Mouse (Mus musculus) liver, embryonic 14.5 days (tissue): ENCODE measurements around the gene Ubiad1. TPM values are rescaled to one million over a fixed set of nuclear protein-coding genes. Genes with fewer than 3 reads are reported as not detected.

Experiments
- ATAC-seq: fragments of 200-750 bp; cut with Nextera tagmentation; 2 replicates; pipeline ENCODE4 v1.8.0; 2017; ENCODE audit warnings: moderate number of reproducible peaks, mild to moderate bottlenecking, moderate library complexity; ENCODE audit not compliant: insufficient read depth
- DNase-seq, 3 experiments: peaks; one replicate each; pipeline ENCODE4 v3.0.0-alpha.2; 2012 to 2013; ENCODE audit warnings: low read depth in 3 of 3, low spot score in 3 of 3
- H3K27ac ChIP-seq: fragments of 300-500 bp; sonication (generic); 2 replicates; pipeline ENCODE4 v1.5.1; 2014; ENCODE audit warnings: moderate library complexity, mild to moderate bottlenecking, control low read depth, inconsistent platforms
- H3K27me3 ChIP-seq: fragments of 300-500 bp; sonication (generic); 2 replicates; pipeline ENCODE4 v1.6.1; 2014; ENCODE audit warnings: mild to moderate bottlenecking, low read length, moderate library complexity; ENCODE audit not compliant: control insufficient read depth, insufficient read depth
- H3K36me3 ChIP-seq: fragments of 300-500 bp; sonication (generic); replicated peaks from 2 replicates; pipeline ENCODE4 v1.6.1; 2014; ENCODE audit warnings: low read depth; ENCODE audit not compliant: control insufficient read depth, insufficient read depth
- H3K4me1 ChIP-seq, 2 experiments: fragments of 200-500 bp in 1 of 2; fragments of 300-500 bp in 1 of 2; sonication (generic) in 1 of 2; replicated peaks; 2 replicates each; pipeline ENCODE4 v1.6.1; 2012 to 2014; ENCODE audit warnings: antibody characterized with exemption in 1 of 2, inconsistent platforms in 1 of 2, low read length in 1 of 2; ENCODE audit not compliant: control insufficient read depth in 2 of 2, insufficient read depth in 2 of 2
- H3K4me2 ChIP-seq: fragments of 300-500 bp; sonication (generic); 2 replicates; pipeline ENCODE4 v1.6.1; 2014; ENCODE audit warnings: low read depth, mild to moderate bottlenecking, control low read depth, moderate library complexity
- H3K4me3 ChIP-seq, 2 experiments: fragments of 200-500 bp in 1 of 2; fragments of 300-500 bp in 1 of 2; sonication (generic) in 1 of 2; 2 replicates each; pipeline ENCODE4 v1.5.1; 2012 to 2014; ENCODE audit warnings: low read depth in 2 of 2, low read length in 2 of 2, mild to moderate bottlenecking in 2 of 2, control low read depth in 1 of 2, inconsistent platforms in 1 of 2, moderate library complexity in 1 of 2; ENCODE audit not compliant: insufficient read depth in 1 of 2
- H3K9ac ChIP-seq: fragments of 300-500 bp; sonication (generic); replicated peaks from 2 replicates; pipeline ENCODE4 v1.6.1; 2014; ENCODE audit warnings: mild to moderate bottlenecking, control low read depth, moderate library complexity
- H3K9me3 ChIP-seq: fragments of 300-500 bp; sonication (generic); 2 replicates; pipeline ENCODE4 v1.6.1; 2016; ENCODE audit warnings: low read length, mixed read lengths; ENCODE audit not compliant: control insufficient read depth
- CTCF ChIP-seq: IDR thresholded peaks from 2 replicates; pipeline ENCODE4 v1.5.1; 2016; ENCODE audit warnings: antibody characterized with exemption, low read depth, control low read depth
- EP300 ChIP-seq: IDR thresholded peaks from 2 replicates; pipeline ENCODE4 v1.6.1; 2016; ENCODE audit warnings: antibody characterized with exemption, low read depth
- WGBS: fragments of 180-500 bp; shearing (Covaris S2); extraction: QIAGEN DNeasy Blood & Tissue Kit; methylation state at CpG from one replicate; pipeline ENCODE4 v1.1.7; 2014; ENCODE audit not compliant: insufficient replicate concordance; 5-methylcytosine and 5-hydroxymethylcytosine counted together
- polyA plus RNA-seq, 2 experiments: library from polyadenylated mRNA; depleted of rRNA in 1 of 2; stranded (reverse) in 1 of 2; unstranded in 1 of 2; fragments of >200 nt; fragmentation: Nextera tagmentation in 1 of 2; extraction: Ambion mirVana in 1 of 2; gene quantifications; 2 replicates each; pipeline versions ENCODE4 v1.2.1 to v1.2.3; 2012 to 2014

Ubiad1 gene
- polyA plus RNA-seq, 2 experiments, result 6.0 to 7.3 TPM

- WGBS, result 79% methylated on average over 11 of the region's 11 CpGs
- H3K9ac ChIP-seq, result no peak overlapping the region
- no peaks in the 10 kb centered on the region; a peak in 1 of 4 replicates for H3K4me1 ChIP-seq
- no peaks in the 10 kb centered on the region for H3K27me3 ChIP-seq
- ATAC-seq, result no peak
- H3K9me3 ChIP-seq, result no peaks in the 10 kb centered on the region
- no peak for TF ChIP-seq EP300
- TF ChIP-seq CTCF, result no peak
- no peak overlapping the region for H3K27ac ChIP-seq
- no peak overlapping the region for H3K4me2 ChIP-seq
- H3K4me3 ChIP-seq, result no peak overlapping the region
- no peak for DNase-seq
- peaks cover 39% of the 10 kb centered on the region for H3K36me3 ChIP-seq
These were observed 25.1 kb upstream of the Ubiad1 start for GRCm38 (mm10) chr4:148469487-148470252.

- TF ChIP-seq CTCF, result no peak
- TF ChIP-seq EP300, result no peak
- WGBS, result 87% methylated on average over 10 of the region's 10 CpGs
These were observed 23.8 kb upstream of the Ubiad1 start for GRCm38 (mm10) chr4:148468396-148468795.

GRCm38 (mm10) chr4:148466511-148467079 lies 22.0 kb upstream of the Ubiad1 start:
- H3K9ac ChIP-seq, result no peak overlapping the region
- H3K36me3 ChIP-seq, result peaks cover 53% of the 10 kb centered on the region
- no peaks in the 10 kb centered on the region for H3K27me3 ChIP-seq
- no peak overlapping the region for H3K4me3 ChIP-seq
- no peak for DNase-seq
- H3K4me1 ChIP-seq, result no peaks in the 10 kb centered on the region
- ATAC-seq, result no peak
- H3K27ac ChIP-seq, result no peak overlapping the region
- TF ChIP-seq CTCF (no peak), EP300 (no peak)
- no peaks in the 10 kb centered on the region for H3K9me3 ChIP-seq
- WGBS, result 79% methylated on average over 5 of the region's 5 CpGs
- no peak overlapping the region for H3K4me2 ChIP-seq

More at GRCm38 (mm10) chr4:148468396-148468795, 23.8 kb upstream of the Ubiad1 start:
- H3K36me3 ChIP-seq, result peaks cover 50% of the 10 kb centered on the region
- DNase-seq (no peak), ATAC-seq (no peak)
- H3K4me3 ChIP-seq, result no peak overlapping the region
- no peaks in the 10 kb centered on the region for H3K27me3 ChIP-seq
- no peak overlapping the region for H3K4me2 ChIP-seq
- H3K9me3 ChIP-seq, result no peaks in the 10 kb centered on the region
- no peak overlapping the region for H3K9ac ChIP-seq
- H3K4me1 ChIP-seq, result no peaks in the 10 kb centered on the region; a peak in 1 of 4 replicates
- H3K27ac ChIP-seq, result no peak overlapping the region

GRCm38 (mm10) chr4:148464869-148465268 lies 20.3 kb upstream of the Ubiad1 start:
- no peak overlapping the region for H3K4me3 ChIP-seq
- H3K9ac ChIP-seq, result no peak overlapping the region
- no peaks in the 10 kb centered on the region for H3K9me3 ChIP-seq
- no peaks in the 10 kb centered on the region for H3K4me1 ChIP-seq
- no peak for TF ChIP-seq CTCF
- no peak for TF ChIP-seq EP300
- DNase-seq (no peak), ATAC-seq (no peak)
- peaks cover 45% of the 10 kb centered on the region for H3K36me3 ChIP-seq
- no peaks in the 10 kb centered on the region for H3K27me3 ChIP-seq
- 85% methylated on average over 12 of the region's 12 CpGs for WGBS
- no peak overlapping the region for H3K4me2 ChIP-seq
- no peak overlapping the region for H3K27ac ChIP-seq

- no peaks in the 10 kb centered on the region for H3K27me3 ChIP-seq
- DNase-seq (no peak), ATAC-seq (no peak)
- no peak overlapping the region for H3K4me3 ChIP-seq
- peaks cover 46% of the 10 kb centered on the region for H3K36me3 ChIP-seq
- no peaks in the 10 kb centered on the region for H3K4me1 ChIP-seq
- no peak overlapping the region for H3K9ac ChIP-seq
- H3K4me2 ChIP-seq, result no peak overlapping the region
- WGBS, result 85% methylated on average over 12 of the region's 12 CpGs
- TF ChIP-seq EP300 (no peak), CTCF (no peak)
- no peaks in the 10 kb centered on the region for H3K9me3 ChIP-seq
- H3K27ac ChIP-seq, result no peak overlapping the region
These were observed 19.7 kb upstream of the Ubiad1 start for GRCm38 (mm10) chr4:148464301-148464700.
